Mouse (Mus musculus) heart, postnatal 10 days (tissue): ENCODE results near the gene Galntl6. TPM values are rescaled to one million over a fixed set of nuclear protein-coding genes. Genes with fewer than 3 reads are reported as not detected.

ENCODE experiments used
- DNase-seq, 2 experiments: peaks; one replicate each; pipeline ENCODE4 v3.0.0; 2021
- intact Hi-C: fragments of 180-260 bp; cut with DNase I; formaldehyde crosslinking; loops from one replicate; pipeline ENCODE4 v1.15.1; 2025
- total RNA-seq, 2 experiments: library from RNA; stranded (reverse); gene quantifications; 2 replicates each; pipeline ENCODE4 v1.2.3; 2021

The Galntl6 gene
- total RNA-seq, 2 experiments from 2014 or later = not detected

DNA sequence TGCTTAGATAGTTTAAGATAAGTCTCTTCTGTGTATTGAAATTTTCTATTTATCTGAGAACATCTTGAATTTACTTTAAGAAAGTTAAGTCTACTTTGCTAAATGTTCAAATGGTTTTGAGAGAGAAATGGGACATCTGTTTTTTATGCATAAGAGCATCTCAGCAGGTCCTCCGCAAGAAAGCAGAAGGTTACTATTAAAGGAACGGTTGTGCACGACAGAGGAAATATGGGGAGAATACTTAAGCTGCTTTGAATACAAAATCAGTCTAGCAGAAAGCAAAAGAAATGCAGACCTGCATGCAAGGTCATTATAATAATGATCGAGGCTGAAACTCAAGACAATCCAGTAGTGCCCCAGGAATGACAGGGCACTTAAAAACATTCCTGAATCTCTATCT is 621.0 kb downstream of the Galntl6 start:
- DNase-seq = no peak
- intact Hi-C loops = no loop called here

DNA sequence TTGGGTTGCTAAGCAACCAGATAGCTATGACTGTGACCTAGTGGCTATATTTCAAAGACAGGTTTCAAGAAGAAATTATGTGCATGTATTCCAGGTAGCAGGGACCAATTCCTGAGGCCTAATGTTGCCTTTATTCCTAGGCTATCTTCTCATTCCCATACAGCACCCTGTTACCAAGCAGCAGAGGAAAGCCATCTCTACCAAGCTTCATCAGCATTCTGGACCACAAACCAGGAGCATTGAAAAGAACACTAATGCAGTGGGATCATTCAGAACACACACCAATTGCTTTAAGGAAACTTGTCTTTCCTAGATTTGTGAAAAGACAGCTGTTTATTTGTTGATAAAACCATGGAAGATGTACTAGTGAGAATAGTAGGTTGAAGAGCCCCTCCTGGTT is 622.4 kb downstream of the Galntl6 start:
- DNase-seq = no peak
- intact Hi-C loops = no loop called here

DNA sequence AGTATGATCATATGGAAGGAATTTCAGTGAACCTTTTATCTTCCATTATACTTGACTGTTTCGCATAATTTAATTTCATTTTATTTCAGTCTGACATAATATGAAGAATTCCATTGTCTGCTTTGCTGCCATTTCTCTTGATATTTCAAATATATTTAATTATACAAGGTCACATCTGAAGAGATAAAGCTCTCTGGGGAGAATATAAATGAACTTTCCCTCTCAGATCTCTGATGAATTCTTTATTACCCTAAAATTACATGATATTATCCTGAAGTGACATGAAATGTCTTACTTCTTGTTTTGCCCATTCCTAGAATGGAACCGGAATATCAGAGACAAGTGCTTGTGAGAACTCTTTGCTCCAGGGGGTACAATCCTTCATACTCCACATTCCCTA is 647.0 kb downstream of the Galntl6 start:
- no peak for DNase-seq
- intact Hi-C loops = no loop called here

DNA sequence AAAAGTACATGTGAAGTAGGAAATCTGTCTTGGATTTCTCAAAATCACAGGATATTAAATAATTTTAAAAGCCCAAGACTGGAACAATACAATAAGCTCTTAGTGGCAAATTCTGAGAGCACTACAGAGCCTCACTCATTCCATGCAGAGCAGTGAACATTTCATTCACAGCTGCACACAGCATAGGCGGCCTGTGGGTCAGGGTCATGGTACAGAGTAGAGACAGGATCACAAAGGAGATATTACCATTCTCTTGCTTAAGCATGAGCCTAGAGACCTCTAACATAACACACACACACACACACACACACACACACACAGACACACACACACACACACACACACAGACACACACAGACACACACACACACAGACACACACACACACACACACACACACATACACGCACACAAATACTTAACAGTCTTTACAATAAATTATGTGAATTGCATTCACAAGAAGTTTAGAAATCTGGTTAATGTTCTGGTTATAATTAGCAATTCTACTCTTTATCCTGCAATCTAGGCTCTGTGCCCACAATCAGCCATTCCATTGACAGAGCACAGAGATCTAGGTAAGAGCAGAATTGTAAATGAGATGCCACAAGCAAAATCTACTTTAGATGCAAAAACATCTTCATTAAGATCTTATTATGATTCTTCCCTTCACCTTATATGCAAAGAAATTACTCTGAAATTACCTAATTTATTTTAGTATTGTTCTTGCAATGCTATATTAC is 653.7 kb downstream of the Galntl6 start:
- DNase-seq = no peak
- intact Hi-C loops = no loop called here

DNA sequence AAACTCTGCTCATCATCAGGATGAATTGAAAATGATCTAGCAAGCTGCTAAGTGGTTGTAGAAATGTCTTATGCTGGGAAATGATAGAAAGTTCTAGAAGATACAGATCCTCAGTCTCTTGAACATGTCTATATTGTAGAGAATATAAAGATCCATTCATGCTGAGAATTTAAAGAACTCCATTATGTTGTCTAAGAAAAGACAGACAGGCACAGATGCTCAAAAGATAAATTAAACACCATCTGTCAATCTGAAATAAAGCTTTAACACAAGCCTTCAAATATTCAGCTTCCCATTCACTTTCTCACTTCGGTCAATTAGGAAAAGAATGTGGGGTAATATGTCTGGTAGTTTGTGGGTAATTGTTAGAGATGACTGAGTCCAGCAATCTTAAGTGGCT is 658.8 kb downstream of the Galntl6 start:
- no peak for DNase-seq
- intact Hi-C loops = no loop called here

DNA sequence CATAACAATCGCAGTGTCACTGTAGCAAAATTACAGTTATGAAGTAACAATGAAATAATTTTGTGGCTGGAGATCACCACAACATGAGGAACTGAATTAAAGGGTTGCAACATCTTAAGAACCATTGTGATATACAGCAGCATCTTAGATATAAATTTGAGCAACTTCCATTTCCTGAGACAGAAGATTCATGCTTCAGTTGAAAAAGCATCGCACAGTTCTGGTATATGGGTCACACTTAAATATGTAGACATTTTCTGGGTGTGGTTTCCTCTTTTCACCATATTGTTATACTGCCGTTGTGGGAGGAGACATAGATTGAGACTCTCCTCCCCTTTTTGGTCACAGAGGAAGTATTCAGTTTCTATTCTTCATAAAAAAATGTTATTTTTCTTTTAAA is 667.6 kb downstream of the Galntl6 start:
- intact Hi-C loops = no loop called here
- DNase-seq = no peak

DNA sequence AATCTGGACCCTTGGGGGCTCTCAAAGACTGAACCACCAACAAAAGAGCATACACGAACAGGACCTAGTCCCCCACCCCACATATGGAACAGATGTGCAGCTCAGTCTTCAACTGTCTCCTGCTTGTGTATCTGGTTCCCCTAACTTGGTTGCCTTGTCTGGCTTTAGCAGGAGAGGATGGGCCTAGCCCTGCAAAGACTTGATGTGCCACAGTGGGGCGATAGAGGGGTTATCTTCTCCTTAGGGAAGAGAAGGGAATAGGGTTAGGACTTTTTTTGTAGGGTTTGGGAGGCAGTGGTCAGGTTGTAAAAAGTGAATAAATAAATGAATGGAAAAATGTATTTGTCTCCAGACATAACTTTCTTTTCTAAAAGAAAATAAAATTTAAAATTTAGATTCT is 678.2 kb downstream of the Galntl6 start:
- no peak for DNase-seq
- intact Hi-C loops = no loop called here

DNA sequence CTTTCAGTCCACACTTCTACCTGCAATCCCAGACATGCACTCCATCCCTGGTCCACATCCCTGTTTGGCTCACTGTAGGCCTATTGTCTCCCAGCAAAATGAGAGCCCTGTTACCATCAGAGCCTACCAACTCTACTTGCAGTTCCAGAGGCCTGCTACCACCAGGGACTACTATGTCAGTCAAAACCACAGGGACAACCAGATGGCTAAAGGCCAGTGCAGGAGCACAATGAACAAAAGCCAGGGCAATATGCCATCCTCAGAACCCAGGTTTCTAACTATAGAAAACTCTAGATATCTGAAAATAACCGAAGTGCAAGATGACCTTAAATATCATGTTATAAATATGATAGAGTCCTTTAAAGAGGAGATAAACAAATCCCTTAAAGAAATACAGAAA is 683.7 kb downstream of the Galntl6 start:
- intact Hi-C loops = no loop called here
- DNase-seq = peak; percentile 23 to 43

DNA sequence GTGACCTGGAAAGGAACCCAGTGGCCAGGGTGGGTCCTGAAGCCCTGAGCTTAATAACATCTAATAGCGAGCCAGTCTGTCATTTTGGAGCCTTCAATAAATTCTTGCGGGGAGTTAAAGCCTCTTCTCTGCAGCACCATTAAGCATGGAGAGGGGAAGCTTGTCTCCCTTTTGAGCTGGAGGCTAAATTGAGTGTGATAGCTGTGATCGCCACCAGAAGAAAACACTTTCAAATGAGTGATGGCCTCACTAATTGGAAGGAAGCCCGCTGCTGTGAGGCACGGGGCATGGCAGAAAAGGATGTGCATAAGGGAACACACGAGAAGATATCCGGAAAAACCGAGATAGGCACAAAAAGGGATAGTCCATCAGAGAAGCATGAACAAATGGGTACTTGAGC is 694.6 kb downstream of the Galntl6 start:
- intact Hi-C loops = no loop called here
- no peak for DNase-seq

DNA sequence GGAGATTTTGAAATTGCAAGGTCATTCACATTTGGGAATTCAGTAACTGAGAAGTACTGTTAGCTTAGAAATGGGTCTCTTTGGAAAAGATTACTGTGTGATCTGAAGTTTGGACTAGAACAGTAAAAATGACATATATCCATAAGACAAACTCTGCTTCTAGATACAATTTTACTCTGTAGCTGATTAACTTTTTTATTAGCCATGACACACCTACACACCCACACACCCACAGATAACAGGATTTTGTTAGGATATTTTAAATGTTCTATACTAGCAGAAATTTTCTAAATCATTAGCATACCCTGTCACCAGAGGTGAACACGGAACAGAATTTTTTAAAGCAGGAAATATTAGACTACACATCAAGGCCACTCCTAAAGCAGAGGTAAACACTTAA is 722.7 kb downstream of the Galntl6 start:
- DNase-seq = no peak
- intact Hi-C loops = no loop called here

DNA sequence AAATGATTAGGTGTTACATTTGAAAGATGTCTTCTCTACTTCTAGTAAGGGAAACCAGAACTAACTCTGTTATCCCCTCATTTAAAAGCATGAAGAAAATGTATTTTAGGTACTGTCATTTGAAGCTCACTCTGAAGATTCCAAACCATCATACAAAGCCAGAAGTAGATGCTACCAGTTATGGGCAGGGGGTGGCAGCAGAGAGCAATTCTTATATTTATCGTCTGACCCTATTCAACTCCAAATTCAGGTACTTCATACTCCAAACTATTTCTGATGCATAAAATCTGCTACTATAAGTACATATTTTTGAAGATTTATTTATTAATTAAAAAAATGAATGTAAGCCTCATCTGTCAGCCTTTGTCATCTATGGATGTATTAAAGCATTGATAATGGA is 765.5 kb downstream of the Galntl6 start:
- DNase-seq = peak; percentile 18 to 40

DNA sequence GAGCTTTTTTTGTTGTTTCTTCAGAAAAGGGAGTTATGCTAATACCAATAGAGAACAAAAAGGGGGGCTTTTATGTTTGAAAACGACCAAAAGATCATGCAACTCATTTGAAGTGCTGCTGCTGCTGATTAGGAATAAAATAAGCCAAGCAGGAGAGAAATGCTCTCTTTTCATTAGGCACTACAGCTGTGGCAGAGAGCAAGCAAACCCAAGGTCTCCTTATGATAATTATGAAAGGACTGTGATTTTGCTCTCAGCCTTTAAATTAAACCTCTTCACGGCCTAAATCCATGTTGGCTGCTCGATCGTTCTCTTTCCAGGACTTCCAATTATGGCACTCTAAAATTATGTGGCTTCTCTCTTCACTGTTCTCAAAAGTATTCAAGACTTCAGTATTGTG is 825.7 kb downstream of the Galntl6 start:
- no peak for DNase-seq
- intact Hi-C loops = no loop called here

More for the DNA sequence above, 765.5 kb downstream of the Galntl6 start:
- intact Hi-C loops = loop anchor here (10.0 kb wide), 1 partner anchor 298 kb away; no protein-coding TSS in a partner anchor

DNA sequence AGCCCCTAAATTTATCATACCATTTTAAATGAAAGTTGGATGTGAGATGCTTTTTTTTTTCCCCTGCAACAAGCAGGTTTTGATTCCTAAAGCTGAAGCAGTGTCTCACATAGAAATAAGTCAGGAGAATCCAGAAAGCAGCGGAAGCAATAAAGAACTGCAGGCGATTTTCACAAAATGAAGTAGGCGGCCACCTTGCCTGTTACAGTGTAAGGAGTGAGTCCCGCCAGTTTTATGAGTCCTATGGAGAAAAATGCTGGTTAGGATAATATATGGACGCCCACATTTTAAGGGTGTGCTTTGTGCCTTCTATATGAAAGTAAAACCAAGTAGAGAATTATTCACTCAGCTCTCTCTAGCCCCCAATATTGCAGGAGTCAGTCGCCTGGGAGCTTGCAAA is 827.5 kb downstream of the Galntl6 start:
- intact Hi-C loops = no loop called here
- no peak for DNase-seq

DNA sequence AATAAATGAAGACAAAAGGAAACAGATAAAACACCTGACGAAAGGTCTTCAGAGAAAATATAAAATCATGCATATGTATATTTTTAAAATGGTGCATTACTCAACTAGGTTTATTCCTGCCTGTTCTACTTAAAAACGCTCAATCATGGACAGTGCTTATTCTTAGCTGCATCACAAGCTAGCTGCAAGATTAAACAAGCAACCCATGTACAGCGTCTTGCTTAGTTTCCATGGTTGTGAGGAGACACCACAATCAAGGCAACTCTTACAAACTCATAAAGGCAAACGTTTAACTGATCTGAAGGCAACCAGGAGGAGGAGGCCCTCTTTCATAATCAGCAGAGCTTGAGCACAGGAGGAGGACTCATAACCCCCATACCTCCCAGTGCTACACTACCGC is 830.7 kb downstream of the Galntl6 start:
- no peak for DNase-seq
- intact Hi-C loops = no loop called here

DNA sequence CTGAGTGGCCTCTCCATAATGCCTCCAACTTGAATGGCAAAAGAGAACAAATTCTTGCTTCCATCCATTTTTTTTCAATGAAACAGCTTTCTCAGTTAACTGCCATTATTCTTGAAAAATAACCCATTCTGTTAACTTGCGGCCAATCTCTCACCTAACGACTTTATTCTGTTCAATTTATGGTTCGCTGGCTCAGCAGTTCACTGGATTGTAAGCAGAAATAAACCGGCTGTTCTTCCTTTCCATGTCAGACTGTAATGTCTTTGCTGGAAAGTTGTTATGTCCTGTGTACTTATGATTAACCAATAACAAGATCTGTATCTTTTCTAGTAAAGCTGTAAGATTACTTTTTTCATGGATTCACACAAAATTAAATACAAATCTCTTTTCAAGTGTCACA is 837.8 kb downstream of the Galntl6 start:
- no peak for DNase-seq
- intact Hi-C loops = no loop called here

DNA sequence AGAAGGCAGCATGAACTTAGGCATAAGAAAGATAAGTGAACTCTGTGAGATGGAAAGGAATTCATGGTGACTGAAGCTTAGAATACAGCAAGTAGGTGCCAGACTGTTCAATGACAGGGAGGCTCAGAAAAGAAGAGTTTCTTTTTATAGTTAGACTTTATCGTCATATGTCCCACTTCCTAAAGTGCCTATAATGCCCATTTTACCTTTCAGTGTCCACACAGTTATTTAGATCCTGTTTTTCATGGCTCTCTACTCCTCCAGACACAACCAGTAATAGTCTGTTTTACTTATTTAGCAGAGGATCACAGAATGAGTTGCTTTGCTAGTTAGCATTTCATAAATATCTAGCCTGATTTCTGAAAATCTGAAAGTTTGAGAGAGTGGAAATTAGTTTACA is 838.7 kb downstream of the Galntl6 start:
- DNase-seq = no peak

DNA sequence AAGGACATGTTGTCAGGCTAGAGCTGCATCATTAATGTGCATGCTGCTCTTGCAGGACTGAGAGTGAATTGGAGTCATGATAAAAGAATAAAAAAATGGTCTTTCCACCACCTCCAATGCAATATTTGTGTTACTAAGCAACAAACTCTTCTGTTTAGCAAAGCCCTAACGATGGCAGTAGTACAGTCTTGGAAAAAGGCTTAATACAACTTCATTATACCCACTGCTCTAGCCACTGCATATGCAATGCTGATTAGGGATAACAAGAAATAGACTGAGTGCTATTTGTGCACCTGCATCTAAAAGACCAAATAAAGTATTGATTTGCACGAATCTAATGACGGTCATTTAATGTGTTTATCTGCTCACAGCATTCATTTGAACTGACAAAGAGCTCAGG is 880.2 kb downstream of the Galntl6 start:
- no peak for DNase-seq
- intact Hi-C loops = no loop called here

More for the DNA sequence above, 838.7 kb downstream of the Galntl6 start:
- intact Hi-C loops = no loop called here

DNA sequence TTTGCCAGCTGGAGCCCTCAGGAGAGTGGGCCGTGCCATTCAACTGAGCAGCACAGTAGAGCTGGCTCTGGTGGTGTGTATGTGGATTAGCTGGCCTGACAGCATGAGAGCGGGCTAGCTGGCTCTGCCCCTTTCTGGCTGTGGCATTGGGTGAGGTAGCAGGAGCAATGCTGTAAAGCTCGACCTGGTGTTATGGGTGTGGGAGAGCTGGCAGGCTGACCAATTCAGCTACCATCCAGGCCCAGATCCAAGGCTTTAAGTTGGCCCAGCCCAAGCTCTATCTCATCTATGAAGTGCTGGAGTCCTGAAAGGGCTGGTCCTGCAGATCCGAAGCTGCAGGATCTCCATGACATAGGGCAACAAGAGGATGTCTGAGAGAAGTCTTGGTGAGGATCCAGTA is 886.9 kb downstream of the Galntl6 start:
- no peak for DNase-seq
- intact Hi-C loops = no loop called here

DNA sequence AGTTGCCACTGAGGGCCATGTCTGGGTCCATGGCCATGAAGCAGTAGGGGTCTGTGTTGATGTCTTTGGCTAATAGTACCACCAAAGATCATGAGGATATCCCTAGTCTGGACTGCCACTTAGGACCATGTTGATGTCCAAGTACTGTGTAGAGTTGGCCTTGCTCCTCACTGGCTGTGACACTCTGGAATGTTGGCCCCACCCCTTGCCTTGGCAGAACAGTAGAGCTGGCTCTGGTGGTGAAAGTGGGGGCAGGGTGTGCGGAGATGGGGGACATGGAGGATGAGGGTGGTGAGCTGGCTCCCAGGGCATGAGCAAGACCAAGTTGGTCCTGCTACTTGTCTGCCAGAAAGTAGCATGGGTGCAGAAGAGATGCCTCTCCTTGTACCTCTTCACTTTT is 887.3 kb downstream of the Galntl6 start:
- intact Hi-C loops = no loop called here
- DNase-seq = peak in 1 of 2 experiments; percentile 3

DNA sequence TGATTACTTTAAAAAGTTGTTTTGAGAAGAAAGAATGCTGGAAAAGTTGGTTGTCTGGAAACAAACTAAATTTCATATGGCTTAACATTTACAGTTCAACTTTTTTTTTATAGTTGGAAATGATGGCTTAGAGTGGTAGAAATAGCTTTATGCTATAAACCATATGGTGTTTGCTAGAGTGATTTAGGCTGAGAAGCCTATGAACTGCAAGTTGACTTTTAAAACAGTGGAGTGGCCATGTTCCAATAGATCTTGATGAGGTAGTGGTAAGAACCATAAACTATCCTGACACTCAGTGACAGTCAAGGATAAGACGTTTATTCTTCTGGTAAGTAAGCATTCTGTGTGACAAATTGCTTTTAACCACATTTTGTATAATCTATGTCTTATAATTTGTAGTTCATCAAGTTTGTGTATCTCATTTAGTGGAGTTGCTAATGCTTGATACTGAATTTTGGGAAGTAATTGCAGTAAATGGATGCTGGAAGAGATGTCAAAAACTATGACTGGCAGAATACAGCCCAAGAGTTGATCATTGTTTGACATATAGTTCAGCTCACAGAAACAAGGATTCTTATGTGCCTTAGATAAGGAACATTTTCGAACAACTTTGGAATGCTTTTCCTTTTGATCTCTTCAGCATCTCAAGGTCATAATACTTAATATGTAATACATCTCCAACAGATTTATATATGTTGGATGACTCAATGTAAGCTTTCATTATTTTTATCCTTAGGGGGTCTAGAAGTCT is 888.8 kb downstream of the Galntl6 start:
- no peak for DNase-seq
- intact Hi-C loops = no loop called here

DNA sequence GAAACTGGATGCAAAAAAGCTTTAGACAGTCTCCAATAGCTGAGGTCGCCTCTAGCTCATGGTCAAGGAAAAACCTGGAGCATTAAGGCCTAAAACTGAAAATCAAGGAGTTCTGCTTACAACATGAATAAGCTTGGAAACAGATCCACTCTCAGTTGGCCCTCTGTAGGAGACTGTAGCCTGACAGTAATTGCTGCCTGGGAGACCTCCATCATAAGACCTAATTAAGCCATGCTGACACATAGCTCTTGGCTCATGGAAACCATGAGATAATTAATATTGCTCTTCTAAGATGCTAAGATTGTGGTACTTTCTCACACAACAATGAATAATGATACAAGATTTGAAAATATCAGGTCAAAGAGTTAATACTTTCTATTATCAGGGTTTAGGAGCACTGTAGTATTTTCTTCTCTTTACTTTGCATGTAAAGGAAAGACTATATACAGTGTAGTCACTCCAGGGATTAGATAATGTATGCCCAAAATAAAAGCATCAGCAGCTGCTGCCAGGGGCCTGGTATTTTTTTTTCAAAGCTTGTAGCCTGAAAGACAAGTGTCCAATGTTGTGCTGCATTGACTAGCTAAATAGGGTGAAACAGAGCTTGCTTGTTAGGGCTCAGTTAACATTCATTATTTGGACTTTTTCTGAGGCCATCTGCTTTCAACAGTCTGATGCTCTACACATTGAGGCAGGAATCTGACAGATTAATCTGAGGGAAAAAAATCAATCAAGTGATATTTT is 922.8 kb downstream of the Galntl6 start:
- DNase-seq = no peak
- intact Hi-C loops = no loop called here

DNA sequence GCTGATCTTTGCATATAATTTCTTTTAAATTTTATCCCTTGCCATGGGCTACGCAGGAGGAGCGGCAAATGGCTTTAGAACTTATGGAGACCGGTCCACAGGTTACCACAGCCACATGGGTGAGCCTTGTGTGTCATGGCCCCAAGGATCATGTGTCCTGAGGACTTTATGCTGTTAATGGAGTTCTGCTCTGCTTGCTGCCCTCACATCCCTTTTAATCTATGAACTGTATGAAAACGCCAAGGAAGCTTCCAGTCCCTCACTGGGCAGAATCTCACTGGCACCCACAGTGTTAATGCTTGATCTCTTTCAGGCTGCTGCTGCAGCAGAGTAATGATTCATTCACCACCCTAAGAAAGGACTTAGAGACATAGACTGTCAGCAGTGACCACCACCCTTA is 935.1 kb downstream of the Galntl6 start:
- no peak for DNase-seq
- intact Hi-C loops = no loop called here
